Mouse (Mus musculus): Measurements from ENCODE around the gene Zfp810. TPM values are rescaled to one million over a fixed set of nuclear protein-coding genes. Genes with fewer than 3 reads are reported as not detected.
A peak's percentile ranks its signal among the peaks of the same experiment; 100 is the strongest.

Gene Zfp810
- total RNA-seq, 2 experiments from 2014 or later: 4.7 to 5.5 TPM

GRCm38 (mm10) chr9:22259184-22260091, 48.0 kb downstream of the Zfp810 start, which contains the start of gene Zfp599:
Gene Zfp599, minus strand, starts transcription at chr9:22259895.
- peak; percentile 62 to 70 for DNase-seq

- no peak for DNase-seq
Observed at GRCm38 (mm10) chr9:22258784-22259183, 48.7 kb downstream of the Zfp810 start.

GRCm38 (mm10) chr9:22256579-22256978, 50.9 kb downstream of the Zfp810 start:
- DNase-seq: no peak

GRCm38 (mm10) chr9:22244242-22244641, 63.2 kb downstream of the Zfp810 start:
- no peak for DNase-seq

GRCm38 (mm10) chr9:22240001-22240400, 67.4 kb downstream of the Zfp810 start:
- no peak for DNase-seq

- no peak for DNase-seq
Observed at GRCm38 (mm10) chr9:22230556-22230955, 76.9 kb downstream of the Zfp810 start.

GRCm38 (mm10) chr9:22230061-22230460, 77.4 kb downstream of the Zfp810 start:
- no peak for DNase-seq

- DNase-seq: no peak
Observed at GRCm38 (mm10) chr9:22229386-22230026, 77.9 kb downstream of the Zfp810 start.

GRCm38 (mm10) chr9:22226846-22227245, 80.6 kb downstream of the Zfp810 start:
- peak; percentile 79 to 85 for DNase-seq

Other genes starting within 250 kb of the Zfp810 start
- gene Gm49318, start 236.4 kb downstream of the Zfp810 start, total RNA-seq (2021): under 1 TPM in 1 of 2 experiments, not detected in 1; 0.55 TPM
- 1 to 10 TPM; 3.8 to 3.9 TPM for gene Zfp653, start 236.3 kb downstream of the Zfp810 start, total RNA-seq (2021)
- 100 to 1,000 TPM; 105 to 108 TPM for gene Ecsit, start 222.2 kb downstream of the Zfp810 start, total RNA-seq (2021)
- 1 to 10 TPM; 7.1 to 9.8 TPM for gene Cnn1, start 208.4 kb downstream of the Zfp810 start, total RNA-seq (2021)
- 10 to 100 TPM; 35.2 to 36.2 TPM for gene Elof1, start 190.5 kb downstream of the Zfp810 start, total RNA-seq (2021)
- gene Acp5, start 171.9 kb downstream of the Zfp810 start, total RNA-seq (2021): 10 to 100 TPM in 1 of 2 experiments, 1 to 10 TPM in 1; 1.9 to 12.3 TPM
- gene Pigyl, start 150.8 kb downstream of the Zfp810 start, total RNA-seq (2021): 10 to 100 TPM; 43.8 to 55.1 TPM
- under 1 TPM; 0.13 to 0.15 TPM for gene Zfp872, start 119.6 kb downstream of the Zfp810 start, total RNA-seq (2021)
- gene Zfp809, start 81.9 kb downstream of the Zfp810 start, total RNA-seq (2021): 10 to 100 TPM; 22.6 to 24.1 TPM
- gene Zfp599, start 47.8 kb downstream of the Zfp810 start, total RNA-seq (2021): under 1 TPM; 0.15 to 0.21 TPM
- 1 to 10 TPM; 1.6 TPM for gene Anln, start 81.5 kb upstream of the Zfp810 start, total RNA-seq (2021)
- under 1 TPM; 0.30 to 0.31 TPM for gene 9530077C05Rik, start 103.9 kb upstream of the Zfp810 start, total RNA-seq (2021)
- gene Gm17545, start 146.6 kb upstream of the Zfp810 start, total RNA-seq (2021): not detected
- gene Rp9, start 162.1 kb upstream of the Zfp810 start, total RNA-seq (2021): 10 to 100 TPM; 39.2 to 39.6 TPM
- gene Bbs9, start 168.1 kb upstream of the Zfp810 start, total RNA-seq (2021): 10 to 100 TPM; 12.9 to 14.0 TPM